Mouse (Mus musculus) ZHBTc4 (cell line): Measurements from ENCODE around the gene 4933407L21Rik.

ENCODE experiments used
- DNase-seq: peaks from one replicate; pipeline ENCODE4 v3.0.0-alpha.2; 2011; ENCODE audit warnings: low read depth, low spot score

The 4933407L21Rik gene

DNA sequence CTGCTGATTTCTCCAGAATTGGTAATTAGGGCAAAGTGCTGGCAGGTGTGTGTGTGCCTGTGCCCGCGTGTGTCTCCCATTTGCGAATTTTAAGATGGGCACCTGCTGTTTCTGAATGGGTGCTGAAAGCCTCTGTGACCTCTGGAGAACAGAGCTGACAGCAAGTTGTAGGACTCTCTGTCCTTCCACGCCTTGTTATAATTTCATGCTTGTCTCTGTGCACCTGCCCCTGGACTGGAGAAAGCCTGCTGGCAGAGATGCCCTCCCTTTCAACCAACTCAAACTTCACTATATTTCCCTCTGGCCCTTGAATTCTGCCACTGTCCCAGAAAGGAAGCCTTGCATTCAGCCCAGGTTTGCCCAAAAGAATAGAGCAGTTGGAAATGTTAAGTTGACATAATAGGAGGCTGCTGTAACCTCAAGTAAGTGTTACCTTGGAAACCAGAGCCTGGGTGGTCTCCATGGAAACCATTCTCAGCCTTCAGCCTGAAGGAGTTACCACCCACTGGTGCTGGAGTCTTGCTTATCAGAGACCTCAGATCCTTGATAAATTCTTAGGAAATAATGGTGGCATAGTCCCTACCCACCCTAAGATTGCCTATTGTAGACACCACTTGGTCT lies 11.3 kb upstream of the 4933407L21Rik start:
- peak; percentile 49 for DNase-seq

DNA sequence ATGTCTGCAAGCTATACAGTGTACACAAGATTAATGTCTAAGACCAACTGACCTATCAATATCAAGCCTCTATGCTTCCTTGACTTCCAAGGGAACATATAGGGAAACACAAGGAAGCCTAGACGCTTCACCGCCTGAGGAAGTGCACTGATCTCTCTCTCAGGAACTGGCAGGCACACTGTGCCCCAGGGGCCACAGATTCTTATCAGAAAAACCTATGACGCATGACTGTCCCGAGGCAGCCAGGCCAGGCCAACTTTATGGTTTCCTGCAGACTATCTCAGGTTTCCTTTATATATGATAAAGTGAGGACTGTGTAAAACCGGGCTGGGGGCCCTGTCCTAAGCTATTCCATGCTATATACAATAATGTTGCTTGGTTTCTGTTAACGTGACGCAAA lies 8.7 kb upstream of the 4933407L21Rik start:
- DNase-seq: no peak

DNA sequence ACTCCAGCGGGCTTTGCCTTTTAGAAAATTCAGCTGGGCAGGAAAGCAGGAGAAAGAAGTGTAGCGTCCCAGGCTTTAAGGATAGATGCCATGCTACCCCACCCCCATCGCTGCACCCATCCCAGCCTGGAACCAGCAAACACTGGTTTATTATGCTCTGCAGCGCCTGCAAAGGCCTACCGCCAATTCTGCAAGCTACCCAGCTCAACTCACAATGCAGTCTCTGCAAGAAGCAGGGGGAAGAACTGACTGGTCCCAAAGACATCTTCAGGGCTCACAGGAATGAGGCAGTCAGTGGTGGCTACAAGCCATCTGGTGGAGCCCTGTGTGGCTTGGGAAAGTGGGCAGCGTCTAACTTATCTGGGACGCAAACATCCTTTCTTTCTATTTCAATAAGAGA lies 6.6 kb upstream of the 4933407L21Rik start:
- peak; percentile 8 for DNase-seq

DNA sequence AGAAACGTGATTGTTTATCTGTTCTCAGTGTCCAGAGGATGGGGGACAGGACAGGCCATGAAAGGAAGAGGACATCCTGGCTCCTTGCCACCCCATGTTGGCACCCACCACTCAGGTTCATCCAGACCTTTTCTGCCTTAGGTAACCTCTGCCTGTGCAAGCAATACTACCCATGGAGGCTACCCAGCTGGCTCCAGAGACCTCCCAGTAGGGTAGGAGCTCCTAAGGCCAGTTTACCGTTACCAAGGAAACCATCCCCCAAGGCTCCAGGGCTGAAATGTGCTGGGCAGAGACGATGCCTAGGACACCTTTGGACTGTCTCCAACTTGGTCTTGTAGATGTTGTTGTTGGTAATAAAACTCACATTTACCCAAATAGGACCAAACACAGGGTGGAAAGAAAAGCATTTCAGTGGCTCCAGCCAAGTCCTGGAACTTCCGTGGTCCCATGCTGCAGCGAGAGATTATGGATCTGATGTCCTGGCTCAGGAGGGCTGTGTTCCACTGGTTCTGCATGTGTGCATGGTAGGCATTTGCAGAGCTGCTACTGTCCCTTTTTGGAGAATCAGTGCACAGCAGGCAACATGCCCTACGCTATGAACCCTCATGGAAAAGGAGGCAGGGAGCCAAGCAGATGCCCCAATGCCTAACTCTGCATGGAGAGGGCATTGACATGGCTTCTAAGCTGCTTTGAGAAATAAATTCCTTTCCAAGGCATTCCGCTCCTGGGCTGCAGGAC lies 6.0 kb upstream of the 4933407L21Rik start:
- no peak for DNase-seq

DNA sequence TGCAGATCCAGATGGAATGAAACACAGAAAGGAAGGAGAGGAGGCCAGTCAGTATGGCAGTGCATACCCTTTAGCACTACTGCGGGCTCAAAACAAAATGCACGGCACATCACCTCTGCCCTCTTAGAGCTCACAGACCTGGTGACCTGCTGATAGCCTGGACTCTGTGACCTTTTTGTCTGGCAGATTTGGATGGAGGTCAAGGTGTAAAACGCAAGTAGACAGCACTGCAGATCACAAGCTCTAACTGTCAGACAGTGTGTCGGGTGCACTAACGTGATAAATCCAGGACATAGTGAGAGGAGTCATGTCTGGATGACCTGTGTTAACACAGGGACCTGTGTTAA lies 5.4 kb upstream of the 4933407L21Rik start:
- DNase-seq: no peak

DNA sequence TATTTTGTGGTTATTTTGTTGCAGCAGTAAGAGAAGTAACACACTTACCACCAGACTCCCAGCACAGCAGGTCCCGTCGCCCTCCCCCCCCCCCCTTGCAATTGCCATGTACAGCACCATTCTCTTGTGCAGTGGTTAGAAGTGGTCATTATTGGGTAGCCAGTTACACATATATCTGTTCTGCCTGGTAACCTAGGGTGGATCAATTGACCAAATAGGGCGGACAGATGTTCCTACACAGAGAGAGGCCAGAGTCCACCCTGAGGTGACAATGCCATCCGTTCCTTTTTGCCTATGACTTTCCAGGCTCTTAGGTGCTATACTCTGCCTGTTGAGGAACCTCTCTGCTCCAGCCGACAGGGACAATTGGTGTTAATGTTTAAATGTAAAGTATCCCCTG lies 3.1 kb upstream of the 4933407L21Rik start:
- no peak for DNase-seq

DNA sequence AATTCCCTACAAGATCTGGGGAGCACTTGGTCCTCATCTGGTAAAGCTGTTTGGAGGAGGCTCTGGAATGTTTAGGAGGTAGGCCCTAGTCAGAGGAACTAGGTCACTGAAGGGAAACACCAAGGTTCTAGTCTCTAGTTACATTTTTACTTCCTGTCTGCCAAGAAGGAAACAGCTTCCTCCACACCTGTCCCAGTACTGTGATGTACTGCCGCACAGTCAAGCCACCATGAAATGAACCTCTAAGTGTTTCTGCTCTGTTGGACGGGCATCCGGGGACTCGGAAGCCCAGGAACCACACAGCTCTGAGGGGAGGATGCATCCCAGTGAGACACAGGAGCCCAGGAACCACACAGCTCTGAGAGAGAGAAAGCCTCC lies 394 bp downstream of the 4933407L21Rik start:
- DNase-seq: no peak

DNA sequence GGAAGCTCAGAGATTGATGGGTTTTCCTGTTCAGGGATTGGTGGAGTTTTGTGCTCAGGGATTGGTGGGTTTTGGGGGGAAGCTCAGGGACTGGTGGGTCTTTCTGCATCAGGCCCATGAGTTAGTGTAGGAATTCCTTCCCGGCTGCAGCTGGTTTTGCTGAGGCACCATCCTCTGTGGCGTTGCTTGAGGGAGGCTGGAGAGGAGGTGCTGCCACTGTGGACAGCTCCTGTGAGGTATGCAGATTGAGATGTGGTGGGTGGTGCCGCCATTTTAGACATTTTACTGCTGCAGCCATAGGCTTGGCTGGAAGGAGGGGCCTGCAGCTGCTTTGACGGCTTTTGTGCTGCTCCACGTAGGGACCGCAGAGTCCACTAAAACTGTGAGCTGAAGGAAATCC lies 1.1 kb downstream of the 4933407L21Rik start:
- DNase-seq: peak; percentile 65

DNA sequence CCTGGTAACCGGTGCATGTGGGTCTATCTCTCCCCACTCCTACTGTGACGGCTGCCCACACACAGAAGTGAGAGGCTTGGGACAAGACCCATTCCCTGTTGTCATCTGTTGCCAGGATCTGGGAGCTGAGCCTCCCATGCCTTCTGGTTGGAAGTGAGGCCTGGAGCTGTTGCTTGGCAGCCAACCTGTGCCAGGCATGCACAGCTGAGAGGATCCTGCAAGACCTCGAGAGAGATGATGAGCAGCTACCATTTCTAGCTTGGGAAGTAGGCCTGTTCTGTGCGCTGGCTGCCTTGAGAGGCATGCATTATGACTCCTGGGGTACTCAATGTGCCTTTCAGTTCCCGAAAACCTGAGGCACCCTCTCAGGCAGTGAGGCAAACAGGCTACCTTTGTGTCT lies 2.9 kb downstream of the 4933407L21Rik start:
- DNase-seq: no peak

DNA sequence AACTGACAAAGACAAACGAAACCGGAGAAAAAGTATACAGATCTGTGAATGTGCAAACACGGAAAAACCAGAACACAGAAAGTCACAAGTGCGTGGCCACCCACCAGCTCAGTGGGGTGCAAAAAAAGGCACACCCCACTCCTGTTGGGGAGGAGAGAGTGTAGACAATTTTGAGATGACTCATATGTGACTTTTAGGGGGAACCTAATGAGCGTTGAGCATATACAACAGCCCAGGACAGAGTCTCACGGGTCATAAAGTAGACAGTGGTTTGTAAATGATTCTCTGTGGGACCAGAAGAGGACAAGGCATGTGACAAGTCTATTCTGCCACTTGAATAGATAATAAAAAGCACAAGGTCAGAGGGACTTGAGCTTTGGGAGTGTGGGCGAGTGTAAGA lies 4.9 kb downstream of the 4933407L21Rik start:
- DNase-seq: no peak

DNA sequence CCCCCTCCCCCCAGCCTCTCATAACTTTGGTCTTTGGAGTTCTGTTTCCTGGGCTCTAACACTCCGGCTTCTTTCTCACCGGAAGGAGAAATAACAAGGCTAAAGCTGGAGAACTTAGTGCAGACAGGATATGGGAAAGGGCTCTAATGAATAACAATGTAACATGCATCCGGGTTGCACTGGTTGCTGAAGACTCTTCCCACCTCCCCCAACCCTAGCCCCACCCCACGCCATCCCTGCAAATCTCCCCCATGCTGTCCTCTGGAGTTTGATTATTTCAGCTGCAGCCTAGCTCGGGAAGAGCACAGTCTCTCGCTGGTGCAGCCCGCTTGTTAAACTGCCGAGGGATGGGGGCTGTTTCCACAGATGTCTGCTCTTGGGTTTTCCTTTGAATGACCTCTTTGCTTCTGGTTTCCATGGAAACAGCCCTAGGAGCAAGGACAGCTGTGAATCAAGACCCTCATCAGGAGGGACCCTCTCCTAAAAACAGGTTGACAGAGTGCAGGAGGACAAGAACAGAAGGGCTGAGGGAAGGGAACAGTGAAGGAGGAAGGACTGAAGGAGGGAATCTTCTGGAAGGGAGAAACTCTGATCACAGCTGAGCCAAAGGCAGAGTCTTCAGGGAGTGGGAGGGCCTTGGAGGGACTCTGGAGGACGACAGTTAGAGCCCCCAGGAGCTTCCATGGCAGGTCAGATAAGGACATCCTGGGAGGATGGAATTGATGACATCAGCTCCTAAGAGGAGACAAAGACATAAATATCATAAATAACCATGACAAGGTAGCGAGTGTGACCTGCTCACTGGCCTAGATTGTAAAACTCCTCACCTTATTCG lies 5.6 kb downstream of the 4933407L21Rik start:
- peak; percentile 72 for DNase-seq

DNA sequence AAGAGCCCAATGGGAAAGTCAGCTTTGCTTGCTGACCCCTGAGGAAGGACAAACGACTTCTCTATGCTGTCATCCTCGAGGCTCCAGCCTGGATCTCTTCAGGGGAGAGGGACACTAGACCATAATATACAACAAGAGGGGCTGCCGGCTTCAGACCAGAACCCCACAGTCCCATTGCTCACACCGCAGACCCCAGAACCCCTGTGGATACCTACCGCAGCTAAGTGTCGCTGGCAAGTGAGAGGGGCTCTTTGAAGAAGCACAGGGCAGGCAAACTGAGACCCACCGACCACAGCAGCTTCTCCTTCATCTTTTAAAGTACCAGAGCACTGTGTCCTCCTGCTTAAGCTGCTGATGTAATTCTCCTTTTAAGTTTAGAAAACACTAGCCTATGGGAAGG lies 6.3 kb downstream of the 4933407L21Rik start:
- no peak for DNase-seq

DNA sequence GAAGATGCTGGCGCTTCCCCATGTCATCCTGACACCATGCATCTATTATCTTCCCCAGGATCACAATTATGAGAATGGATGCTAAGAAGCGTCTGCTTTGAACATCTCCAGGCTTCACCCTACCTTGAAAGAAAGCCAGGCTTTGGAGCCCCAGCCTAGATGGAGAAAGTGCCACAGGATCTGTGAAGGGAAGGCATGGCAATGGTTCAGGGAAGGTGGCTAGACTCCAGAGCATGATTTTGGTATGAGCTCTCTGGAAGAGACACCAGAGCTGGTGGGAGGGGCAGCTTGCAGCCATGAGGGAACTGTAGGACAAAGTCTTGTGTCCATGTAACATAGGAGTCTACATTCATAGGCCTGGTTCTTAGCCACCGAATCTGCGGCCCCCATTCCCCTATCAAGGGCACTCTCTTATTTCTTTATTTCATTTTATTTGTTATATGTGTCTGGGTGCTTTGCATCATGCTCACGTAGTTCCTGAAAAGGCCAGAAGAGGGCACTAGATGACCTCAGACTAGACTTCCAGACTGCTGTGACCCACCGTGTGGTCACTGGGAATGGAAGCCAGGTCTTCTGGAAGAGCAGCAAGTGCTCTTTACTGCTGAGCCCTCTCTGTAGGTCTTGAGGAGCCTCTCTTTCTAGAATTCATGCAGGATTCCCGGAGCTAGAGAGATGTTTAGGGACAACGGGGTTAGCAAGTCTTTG lies 7.0 kb downstream of the 4933407L21Rik start:
- peak; percentile 85 for DNase-seq

DNA sequence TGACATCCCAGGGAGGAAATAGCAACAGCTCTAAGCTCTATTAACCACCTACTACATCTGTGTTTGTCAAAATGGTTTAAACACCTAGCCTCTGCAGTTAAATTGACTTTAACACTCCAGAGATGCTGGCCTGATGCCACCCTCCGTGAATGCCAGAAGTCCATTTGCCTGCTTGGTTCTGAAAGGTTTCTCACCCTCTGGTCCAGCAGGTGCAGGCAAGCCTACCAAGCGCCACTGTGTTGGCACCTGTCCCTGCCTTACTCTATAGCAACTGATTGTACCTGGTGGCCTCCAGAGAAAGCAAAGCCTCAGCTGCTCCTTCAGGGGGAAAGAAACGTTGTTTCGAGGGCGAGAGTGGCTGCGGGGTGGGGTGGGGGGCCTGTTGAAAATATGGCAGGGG lies 8.0 kb downstream of the 4933407L21Rik start:
- DNase-seq: no peak

DNA sequence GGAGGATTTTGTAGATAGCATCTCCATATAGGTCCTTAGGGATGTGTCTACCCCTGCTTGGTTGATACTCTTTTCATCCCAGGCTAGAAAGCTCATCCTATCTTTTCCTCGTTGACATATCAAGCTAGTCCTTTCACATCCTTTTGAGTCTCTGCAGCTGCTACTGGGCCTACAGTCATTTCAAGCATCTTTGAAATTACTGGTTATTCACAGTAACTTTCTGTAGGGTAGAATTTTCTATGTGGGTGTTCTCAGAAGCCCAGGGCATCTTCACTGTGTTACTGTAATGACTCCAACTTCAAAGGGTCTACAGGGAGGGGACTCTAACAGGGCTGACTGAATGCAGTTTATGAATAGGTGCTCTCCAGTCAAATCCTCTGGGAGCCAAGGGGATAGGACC lies 9.0 kb downstream of the 4933407L21Rik start:
- no peak for DNase-seq

DNA sequence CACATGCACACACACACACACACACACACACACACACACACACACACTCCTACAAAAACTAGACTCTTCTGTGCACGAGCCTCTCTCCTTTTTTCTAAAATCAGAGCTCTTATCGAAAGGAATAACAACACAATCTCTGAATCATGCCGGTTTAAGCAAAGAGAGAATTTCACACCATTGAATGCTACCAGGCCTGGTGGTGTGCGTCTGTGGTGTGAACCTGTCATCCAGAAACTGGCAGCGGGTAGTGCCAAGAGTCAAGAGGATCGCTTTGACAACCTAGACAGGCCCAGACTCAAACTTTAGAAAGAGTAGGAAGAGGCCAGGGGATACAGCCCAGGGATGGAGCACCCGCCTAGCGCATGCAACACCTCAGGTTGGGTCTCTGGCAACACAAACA lies 14.0 kb downstream of the 4933407L21Rik start:
- no peak for DNase-seq

DNA sequence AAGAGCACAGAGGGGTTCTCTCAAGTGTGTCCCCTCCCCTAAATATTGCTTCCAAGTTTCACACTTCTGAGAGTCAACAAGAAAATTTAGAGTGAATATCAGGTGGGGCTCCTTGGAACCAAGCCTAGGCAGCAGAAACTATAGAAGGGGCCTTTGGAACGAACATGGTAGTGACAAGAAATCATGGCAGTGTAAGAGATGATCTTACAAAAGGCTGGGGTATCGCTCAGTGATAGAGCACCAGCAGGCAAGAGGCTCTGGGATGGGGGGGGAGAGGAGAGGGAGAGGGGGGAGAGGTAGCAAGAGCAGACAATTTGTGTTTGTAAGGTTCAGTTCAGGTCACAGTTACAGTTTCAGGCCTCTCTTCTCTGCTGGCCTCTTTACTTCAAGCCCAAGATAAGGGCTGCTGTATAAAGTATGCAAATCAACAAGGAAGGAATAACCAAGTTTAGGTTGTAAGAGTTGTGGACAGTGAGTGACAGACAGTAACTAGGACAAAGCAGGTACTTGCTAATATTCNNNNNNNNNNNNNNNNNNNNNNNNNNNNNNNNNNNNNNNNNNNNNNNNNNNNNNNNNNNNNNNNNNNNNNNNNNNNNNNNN lies 20.9 kb downstream of the 4933407L21Rik start:
- DNase-seq: no peak

DNA sequence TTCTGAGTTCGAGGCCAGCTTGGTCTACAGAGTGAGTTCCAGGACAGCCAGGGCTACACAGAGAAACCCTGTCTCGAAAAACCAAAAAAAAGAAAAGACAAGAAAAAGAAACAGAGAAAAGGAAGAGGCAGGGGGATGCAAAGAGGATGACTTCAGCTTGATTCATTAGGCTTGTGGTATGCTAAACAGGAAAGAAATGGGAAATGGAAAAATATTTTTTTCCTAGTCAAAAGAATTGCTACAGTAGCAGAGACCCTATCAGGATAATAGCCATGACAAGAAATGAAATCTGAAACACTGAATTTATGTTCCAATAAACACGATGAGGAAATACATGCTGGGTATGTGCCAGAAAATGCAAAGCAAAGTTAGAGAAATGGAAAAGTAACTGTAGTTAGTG lies 26.9 kb downstream of the 4933407L21Rik start:
- DNase-seq: no peak

DNA sequence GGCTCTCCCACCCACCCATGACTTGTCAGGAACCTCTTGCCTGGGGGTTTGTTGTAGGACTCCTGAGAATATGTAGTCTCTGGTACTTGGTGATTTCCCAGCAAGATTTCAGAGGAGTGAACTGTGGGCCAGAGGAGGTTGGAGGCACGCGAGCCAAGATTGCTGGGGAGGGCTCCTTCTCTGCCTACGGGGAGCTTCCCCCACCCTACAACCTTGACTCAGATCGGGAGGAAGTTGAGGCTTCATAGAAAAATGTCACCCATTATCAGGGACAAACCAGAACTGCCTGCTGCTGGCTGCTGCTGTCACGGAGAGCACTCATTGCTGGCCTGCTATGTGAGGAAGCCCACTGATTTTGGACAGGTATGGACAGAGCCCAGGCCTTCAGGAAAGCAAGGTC lies 29.0 kb downstream of the 4933407L21Rik start:
- DNase-seq: no peak

DNA sequence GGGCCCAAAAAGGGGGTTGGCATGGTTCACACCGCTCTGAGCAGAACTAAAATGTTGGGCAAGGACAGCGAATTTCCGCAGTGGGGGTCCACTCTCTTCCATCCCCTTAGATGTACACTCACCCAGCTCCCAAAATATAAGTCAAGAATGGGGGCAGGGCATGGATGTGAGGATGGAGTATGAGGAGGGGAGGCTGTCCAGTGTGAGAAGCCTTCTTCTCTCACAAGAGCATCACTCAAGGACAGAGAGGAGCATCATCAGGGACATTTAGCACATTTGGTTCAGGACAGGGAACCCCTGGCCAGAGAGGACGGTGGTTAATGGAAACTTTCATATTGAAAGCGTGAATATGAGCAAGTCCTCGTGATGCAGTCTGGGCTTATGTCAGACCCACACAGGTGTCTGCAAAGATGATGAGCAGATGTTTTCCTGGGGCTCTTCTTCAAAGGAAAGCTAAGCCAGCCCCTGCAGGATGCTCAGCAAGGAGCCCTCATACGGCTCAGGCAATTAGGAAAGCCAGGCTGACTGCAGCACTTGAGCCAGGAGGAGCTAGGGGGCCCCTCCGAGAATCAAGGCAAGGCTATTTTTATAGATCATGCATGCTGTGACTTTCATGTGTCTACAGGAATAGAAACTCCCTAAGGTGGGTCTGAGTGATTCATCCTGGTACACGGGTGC lies 29.8 kb downstream of the 4933407L21Rik start:
- no peak for DNase-seq
